9 mouse cellular contexts compared by ENCODE assay signal in genomic region chr17:83563703-83564111, GRCm38 (mm10). TPM values are rescaled to one million over a fixed set of nuclear protein-coding genes. Genes with fewer than 3 reads are reported as not detected.
DNase-seq lines count a peak whose midpoint lies in the region; ATAC-seq and TF ChIP-seq lines count a peak whose summit lies in the region.
"Had no signal": no experiment of that assay in that cellular context is flagged by ENCODE, and none has a peak within 500 bp of the region (broad histone marks: within the 10 kb centered on the region; RNA-seq: fewer than 3 reads in every experiment).

No protein-coding gene starts in this region.

- H3K36me3 ChIP-seq in heart, embryonic 13.5 days, result no peaks in the 10 kb centered on the region
- no peaks in the 10 kb centered on the region for H3K36me3 ChIP-seq in stomach, embryonic 16.5 days (ENCODE audit: control insufficient read depth, insufficient read depth, low read length)

- TF ChIP-seq CTCF in Patski (IDR thresholded peaks at IDR 0.05), result peak; percentile 78

- 44% methylated on average over 10 of the region's 10 CpGs for WGBS in heart, embryonic 13.5 days
- 43% methylated on average over 10 of the region's 10 CpGs for whole genome bisulfite sequencing in stomach, embryonic 16.5 days

- in situ Hi-C loops in Patski (cut with MboI; ENCODE audit: low pct_unique_long_range_greater_than_20kb), result no loop called here

- H3K4me2 ChIP-seq in heart, embryonic 13.5 days, result peak overlapping the region; percentile 55
- 0 out of 2 replicates have a peak overlapping the region, but pooled peaks have one; percentile 13 for H3K4me2 ChIP-seq in stomach, embryonic 16.5 days (ENCODE audit: low read depth, low read length)

- H3K27me3 ChIP-seq in Patski, result no peaks in the 10 kb centered on the region
- H3K27me3 ChIP-seq in heart, embryonic 13.5 days (replicated peaks), result no peaks in the 10 kb centered on the region; the same call in 1 of the 2 replicates
- no peaks in the 10 kb centered on the region for H3K27me3 ChIP-seq in stomach, embryonic 16.5 days (ENCODE audit: control insufficient read depth, insufficient read depth, low read length)

- DNase-seq in gastrocnemius, adult 18-20 months (ENCODE audit: low spot score), result peak; percentile 15
- DNase-seq in gastrocnemius, adult 8-10 months (ENCODE audit: low spot score in 2 of 2), result no peak
- no peak for DNase-seq in Patski (ENCODE audit: low read depth, low spot score)
- peak; percentile 46 to 85 for DNase-seq in kidney, postnatal 36 days
- DNase-seq in mesoderm, embryonic 11.5 days (ENCODE audit: low read depth, low spot score), result peak; percentile 50

- H3K27ac ChIP-seq in heart, embryonic 13.5 days (replicated peaks), result peak overlapping the region; percentile 70
- no peak overlapping the region for H3K27ac ChIP-seq in stomach, embryonic 16.5 days (ENCODE audit: low read length)
- H3K27ac ChIP-seq: macrophage had no signal

- peaks cover 10% of the 10 kb centered on the region for H3K4me1 ChIP-seq in heart, embryonic 13.5 days
- H3K4me1 ChIP-seq in stomach, embryonic 16.5 days (ENCODE audit: control insufficient read depth, insufficient read depth, low read length), result no peaks in the 10 kb centered on the region

- H3K9ac ChIP-seq in heart, embryonic 13.5 days, result no peak overlapping the region
- H3K9ac ChIP-seq in stomach, embryonic 16.5 days (ENCODE audit: low read length), result no peak overlapping the region

- ATAC-seq in Patski, result no peak
- ATAC-seq in common myeloid progenitor, adult 5-6 weeks (replicated peaks; ENCODE audit: low read depth, poor library complexity, severe bottlenecking), result peak; percentile 85
- ATAC-seq in heart, embryonic 13.5 days (ENCODE audit: extremely low read depth, insufficient number of reproducible peaks, low FRiP score, low TSS enrichment), result peak; percentile 51; the same call in 1 of the 2 replicates
- ATAC-seq in stomach, embryonic 16.5 days (ENCODE audit: insufficient read depth, low FRiP score), result 0 out of 2 replicates have a peak, but pooled peaks have one; percentile 53

- H3K9me3 ChIP-seq in heart, embryonic 13.5 days, result no peaks in the 10 kb centered on the region
- H3K9me3 ChIP-seq in stomach, embryonic 16.5 days (replicated peaks; ENCODE audit: control insufficient read depth, low read length), result no peaks in the 10 kb centered on the region

- POLR2A ChIA-PET in Patski (lab: Charles Lee), result no interaction called here

- H3K4me3 ChIP-seq in heart, embryonic 13.5 days, result peak overlapping the region; percentile 29
- H3K4me3 ChIP-seq in stomach, embryonic 16.5 days (replicated peaks; ENCODE audit: low read length), result no peak overlapping the region

- CTCF ChIA-PET in Patski (lab: Charles Lee), result interaction anchor here (0.7 to 1.1 kb wide), 3 partner anchors 15 to 45 kb away, joined by 3 read pairs; no protein-coding TSS in a partner anchor

RNA-seq across cellular contexts. Expression of gene Cox7a2l, which starts 46.6 kb away (rescaled TPM):
- 100 to 1,000 TPM; 151 to 165 TPM for total RNA-seq in gastrocnemius, adult 18-20 months (2021)
- 100 to 1,000 TPM; 158 to 179 (median 173) TPM for total RNA-seq in gastrocnemius, adult 8-10 months (2022)
- 279 TPM for polyA plus RNA-seq in Patski (2021)
- 201 and 267 TPM in 2 replicates for total RNA-seq in common myeloid progenitor, adult 5-6 weeks (2017)
- 181 and 206 TPM in 2 replicates for polyA plus RNA-seq in heart, embryonic 13.5 days (2015; fragmentation: Nextera tagmentation; extraction: Ambion mirVana)
- 162 and 166 TPM in 2 replicates for polyA plus RNA-seq in stomach, embryonic 16.5 days (2015; fragmentation: Nextera tagmentation; extraction: Ambion mirVana)

Comparison
In these comparisons a context has a peak if more than half of its experiments do, and no peak if none do; other contexts are left out.
1. DNase-seq: peak in gastrocnemius, adult 18-20 months (single experiment), kidney, postnatal 36 days (2 of 2) and mesoderm, embryonic 11.5 days (single experiment); none in gastrocnemius, adult 8-10 months (0 of 2) and Patski (single experiment).